Mouse (Mus musculus): ENCODE measurements at regions not wholly inside any gene's neighbourhood (a gene's known extent, or its start where the extent isn't known, plus 50 kb on each side); places are given as distances from the start of the nearest gene placed in this dataset.

- no peak for DNase-seq
Observed at GRCm38 (mm10) chr6:52105031-52105593, 53.0 kb downstream of the Hoxa1 start.

GRCm38 (mm10) chr6:52104141-52104540, 54.0 kb downstream of the Hoxa1 start:
- no peak for DNase-seq

- no peak for DNase-seq
Observed at GRCm38 (mm10) chr6:52103661-52104060, 54.5 kb downstream of the Hoxa1 start.

- DNase-seq: no peak
Observed at GRCm38 (mm10) chr6:52102699-52103098, 55.4 kb downstream of the Hoxa1 start.

- no peak for DNase-seq
Observed at GRCm38 (mm10) chr6:52102179-52102578, 55.9 kb downstream of the Hoxa1 start.

- no peak for DNase-seq
Observed at GRCm38 (mm10) chr6:52101209-52101608, 56.9 kb downstream of the Hoxa1 start.

- DNase-seq: no peak
Observed at GRCm38 (mm10) chr6:52098851-52099250, 59.3 kb downstream of the Hoxa1 start.

- no peak for DNase-seq
Observed at GRCm38 (mm10) chr6:52095575-52095974, 62.5 kb downstream of the Hoxa1 start.

GRCm38 (mm10) chr6:52091445-52091844, 66.7 kb downstream of the Hoxa1 start:
- DNase-seq: no peak

GRCm38 (mm10) chr6:52085932-52086643, 72.0 kb downstream of the Hoxa1 start:
- no peak for DNase-seq

GRCm38 (mm10) chr6:52084622-52085021, 72.3 kb upstream of the Skap2 start:
- no peak for DNase-seq

- DNase-seq: no peak
Observed at GRCm38 (mm10) chr6:52079501-52079900, 67.2 kb upstream of the Skap2 start.

- DNase-seq: no peak
Observed at GRCm38 (mm10) chr6:52078530-52079340, 66.4 kb upstream of the Skap2 start.

- DNase-seq: no peak
Observed at GRCm38 (mm10) chr6:52076179-52076932, 64.0 kb upstream of the Skap2 start.

GRCm38 (mm10) chr6:52074904-52075303, 62.6 kb upstream of the Skap2 start:
- DNase-seq: no peak

- no peak for DNase-seq
Observed at GRCm38 (mm10) chr6:52067151-52067550, 54.8 kb upstream of the Skap2 start.

- DNase-seq: no peak
Observed at GRCm38 (mm10) chr6:52065652-52066051, 53.3 kb upstream of the Skap2 start.

- peak; percentile 10 to 13 for DNase-seq
Observed at GRCm38 (mm10) chr6:52064176-52065015, 52.0 kb upstream of the Skap2 start.
